Mouse (Mus musculus): ENCODE measurements around the gene Gatad2a.
A peak's percentile ranks its signal among the peaks of the same experiment; 100 is the strongest.

Gene Gatad2a

GRCm38 (mm10) chr8:69900895-69901451, 95.2 kb downstream of the Gatad2a start:
- DNase-seq (ENCODE audit: low spot score): no peak

- DNase-seq (ENCODE audit: low spot score): no peak
These were observed 96.3 kb downstream of the Gatad2a start for GRCm38 (mm10) chr8:69899876-69900275.

GRCm38 (mm10) chr8:69897857-69898256, 98.3 kb downstream of the Gatad2a start:
- no peak for DNase-seq (ENCODE audit: low spot score)

DNA sequence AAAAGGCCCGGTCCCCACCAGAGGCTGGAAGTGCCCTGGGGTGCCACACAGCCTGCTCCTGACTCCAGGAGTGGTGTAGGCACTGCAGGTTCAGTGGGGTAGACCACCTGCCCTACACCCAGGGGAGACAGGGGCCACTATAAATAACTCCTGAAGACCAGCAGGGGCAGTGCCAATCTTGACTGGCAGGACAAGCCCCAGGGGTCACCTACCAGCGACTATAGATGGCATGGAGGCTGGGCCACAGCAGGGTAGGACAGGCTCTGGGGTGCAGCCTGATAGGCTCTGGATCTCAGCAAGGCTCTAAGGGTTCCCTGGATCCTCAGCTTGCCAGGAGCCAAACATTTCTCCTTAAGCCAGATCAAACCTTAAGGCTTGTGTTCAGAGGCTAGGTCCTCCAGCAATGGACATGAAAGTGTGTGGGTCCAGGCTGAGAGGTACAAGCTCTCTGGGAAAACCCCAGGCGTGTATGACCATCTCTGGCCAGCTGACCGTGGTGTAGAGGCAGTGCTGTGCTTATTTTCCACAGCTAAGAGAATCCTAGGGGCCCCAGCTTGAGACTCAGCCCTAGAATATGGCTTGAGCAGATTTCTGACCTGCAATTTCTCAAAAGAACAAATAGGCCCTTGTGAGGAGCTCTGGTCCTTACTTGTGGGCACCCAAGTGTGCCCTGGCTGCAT, 100.3 kb downstream of the Gatad2a start:
- no peak for DNase-seq (ENCODE audit: low spot score)

DNA sequence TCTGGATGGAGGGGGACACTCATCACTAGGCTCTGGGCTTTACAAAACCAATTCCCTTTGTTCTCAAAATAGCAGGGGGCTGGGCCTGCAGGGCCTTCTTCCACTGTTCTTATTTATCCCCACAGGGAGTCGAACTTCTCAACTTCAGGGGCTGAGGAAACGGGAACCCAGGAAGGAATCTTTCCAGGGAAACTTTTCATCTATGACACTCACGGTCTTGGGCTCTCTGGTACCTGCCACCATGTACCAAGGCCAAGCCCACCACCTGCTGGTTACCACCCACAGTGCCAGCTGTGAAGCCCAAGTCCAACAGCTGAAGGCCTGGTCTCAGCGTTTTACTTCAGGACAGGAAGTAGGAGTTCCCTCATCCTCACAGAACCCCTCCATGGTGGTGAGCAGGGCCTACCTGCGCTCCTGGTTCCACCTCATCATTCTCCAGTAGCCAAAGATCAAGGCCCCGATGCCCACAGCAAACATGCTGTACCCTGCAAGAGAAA, 101.3 kb downstream of the Gatad2a start:
- DNase-seq (ENCODE audit: low spot score): no peak

DNA sequence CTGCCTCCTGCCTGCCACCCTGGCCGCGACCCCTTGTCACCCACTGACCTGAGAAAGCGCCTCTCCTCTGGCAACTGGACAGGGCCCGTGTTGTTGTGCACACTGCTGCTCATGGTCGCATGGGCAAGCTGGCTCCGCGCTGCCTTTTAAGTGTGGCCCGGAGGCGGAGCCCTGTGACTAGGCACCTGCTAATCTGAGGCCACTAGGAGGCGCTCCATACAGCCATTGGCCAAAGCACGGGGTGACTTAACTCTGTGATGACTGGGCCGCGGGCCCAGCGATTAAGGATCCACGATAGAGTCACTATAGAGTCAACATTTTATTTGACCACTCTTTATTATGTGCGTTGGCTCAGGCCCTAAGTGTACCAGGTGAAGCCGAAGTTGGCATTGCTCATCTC, 102.3 kb downstream of the Gatad2a start:
- no peak for DNase-seq (ENCODE audit: low spot score)

GRCm38 (mm10) chr8:69890813-69891241, 105.4 kb downstream of the Gatad2a start:
- peak; percentile 53 for DNase-seq (ENCODE audit: low spot score)

DNA sequence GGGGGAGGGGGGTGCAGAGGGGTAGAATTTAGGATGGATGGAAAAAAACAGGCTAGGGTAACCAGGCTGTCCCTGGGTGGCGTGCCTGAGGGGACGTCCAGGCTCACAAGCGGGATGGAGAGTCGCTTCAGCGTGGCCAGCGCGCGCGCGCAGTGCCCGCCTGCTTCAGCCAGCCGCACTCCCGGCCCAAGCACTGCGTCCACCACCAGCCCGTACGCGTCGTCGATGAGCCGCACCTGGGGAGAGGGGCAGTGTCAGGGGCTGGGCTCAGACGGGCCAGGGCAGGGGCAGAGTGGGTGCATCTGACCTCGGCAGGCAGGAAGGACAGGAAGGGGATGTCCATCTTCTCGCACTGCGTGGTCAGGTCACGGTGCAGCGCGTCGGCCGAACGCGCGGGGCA, 107.3 kb downstream of the Gatad2a start:
- no peak for DNase-seq (ENCODE audit: low spot score)

DNA sequence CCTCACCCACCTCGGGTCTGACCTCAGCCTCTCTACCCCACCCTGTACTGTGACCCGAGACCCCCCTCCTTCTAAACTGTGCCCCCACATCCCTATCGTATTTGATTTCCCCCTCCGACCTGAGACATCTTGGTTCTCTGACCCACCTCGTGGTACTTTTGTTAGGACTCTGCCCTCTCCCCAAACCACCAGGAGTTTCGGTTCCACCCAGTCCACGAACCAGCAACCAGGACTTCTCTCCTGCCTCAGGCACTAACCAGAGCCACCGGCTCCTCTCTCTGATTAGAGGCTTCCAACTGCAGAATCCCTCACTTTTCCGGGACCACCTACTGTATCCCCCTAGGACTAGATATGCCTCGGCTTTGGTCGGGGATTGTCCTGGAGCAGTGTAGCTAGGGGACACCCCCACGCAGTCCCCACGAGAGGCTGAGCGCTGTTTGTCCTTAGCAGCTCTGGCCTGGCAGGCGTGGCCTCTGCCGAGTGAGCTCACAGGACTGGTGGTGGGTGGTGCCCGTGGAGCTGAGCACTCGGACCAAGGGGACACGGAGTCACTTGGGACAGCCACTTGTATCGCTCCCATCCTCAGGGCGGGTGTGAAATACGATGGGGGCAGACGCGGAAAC, 107.8 kb downstream of the Gatad2a start:
- DNase-seq (ENCODE audit: low spot score): no peak

- DNase-seq (ENCODE audit: low spot score): no peak
These were observed 108.6 kb downstream of the Gatad2a start, which contains the start of gene Cilp2 for GRCm38 (mm10) chr8:69887289-69888243. Cilp2 (minus strand) TSS chr8:69887687.

- no peak for DNase-seq (ENCODE audit: low spot score)
These were observed 112.0 kb downstream of the Gatad2a start for GRCm38 (mm10) chr8:69884141-69884540.

DNA sequence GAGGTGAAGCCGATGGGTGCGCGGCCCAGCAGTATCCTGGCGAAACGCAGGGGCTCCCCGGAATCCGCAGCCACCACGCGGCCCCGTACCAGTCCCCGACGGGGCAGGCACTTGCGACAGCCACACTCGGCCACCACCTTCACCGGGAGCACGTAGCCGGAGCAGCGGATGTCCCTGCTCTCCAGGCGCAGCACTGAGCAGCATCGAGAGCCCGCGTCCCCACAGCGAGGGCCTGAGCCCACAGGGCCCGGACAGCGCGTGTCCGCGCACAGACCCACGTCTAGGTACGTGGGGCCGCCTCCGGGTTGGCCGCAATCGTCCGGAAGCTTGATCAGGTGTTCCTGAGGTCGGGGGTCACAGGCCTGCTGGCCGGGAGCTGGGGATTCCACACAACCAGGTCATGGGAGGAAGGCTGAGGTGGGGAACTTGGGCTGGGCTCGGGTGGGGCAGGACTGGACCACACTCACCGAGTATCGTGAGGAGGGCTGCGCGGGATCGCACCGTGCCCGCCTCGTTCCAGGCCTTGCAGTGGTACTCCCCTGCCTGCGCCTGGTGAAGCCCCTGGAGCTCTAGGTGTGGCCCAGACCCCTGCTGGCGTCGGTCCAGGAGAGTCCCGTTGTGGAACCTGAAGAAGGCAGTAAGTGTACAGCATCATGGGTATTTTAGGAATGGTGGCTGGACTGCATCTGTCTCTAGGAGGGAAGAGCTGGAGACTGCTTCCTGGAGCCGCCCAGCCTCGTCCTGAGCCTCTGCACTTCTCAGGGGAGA, 113.2 kb downstream of the Gatad2a start:
- DNase-seq (ENCODE audit: low spot score): no peak

- DNase-seq (ENCODE audit: low spot score): no peak
These were observed 114.0 kb downstream of the Gatad2a start for GRCm38 (mm10) chr8:69882021-69882756.

DNA sequence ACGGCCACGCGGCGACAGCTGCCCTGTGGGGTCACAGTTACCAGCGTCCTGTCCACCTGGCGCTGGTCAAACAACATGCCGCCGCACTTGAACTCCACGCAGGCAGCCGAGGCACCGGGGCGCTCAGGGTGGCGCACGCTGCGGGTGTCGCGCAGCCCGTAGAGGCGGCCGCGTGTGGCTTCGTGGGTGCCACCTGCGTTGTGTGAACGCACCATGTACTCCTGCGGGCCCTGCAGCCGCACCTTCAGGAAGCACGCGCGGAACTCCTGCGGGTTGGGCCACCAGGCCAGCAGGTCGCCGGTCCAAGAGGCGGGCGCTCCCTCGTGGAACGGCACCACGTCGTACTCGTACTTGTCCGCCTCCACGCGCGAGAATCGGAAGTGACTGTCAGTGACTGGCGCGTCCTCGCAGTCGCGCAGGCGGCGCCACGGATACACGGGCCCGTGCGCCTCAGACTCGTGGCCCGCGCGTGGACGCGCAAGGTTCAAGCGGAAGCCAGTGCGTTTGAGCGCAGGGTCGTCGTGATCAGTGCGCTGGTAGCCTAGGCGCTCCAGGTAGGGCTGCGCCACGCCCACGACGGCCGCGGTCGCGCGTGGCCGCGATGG, 114.8 kb downstream of the Gatad2a start:
- DNase-seq (ENCODE audit: low spot score): no peak

GRCm38 (mm10) chr8:69880841-69881240, 115.3 kb downstream of the Gatad2a start:
- DNase-seq (ENCODE audit: low spot score): no peak

GRCm38 (mm10) chr8:69879678-69880077, 116.5 kb downstream of the Gatad2a start:
- DNase-seq (ENCODE audit: low spot score): no peak

GRCm38 (mm10) chr8:69877992-69878391, 118.2 kb downstream of the Gatad2a start:
- no peak for DNase-seq (ENCODE audit: low spot score)

- DNase-seq (ENCODE audit: low spot score): no peak
These were observed 118.8 kb downstream of the Gatad2a start for GRCm38 (mm10) chr8:69877396-69877795.

DNA sequence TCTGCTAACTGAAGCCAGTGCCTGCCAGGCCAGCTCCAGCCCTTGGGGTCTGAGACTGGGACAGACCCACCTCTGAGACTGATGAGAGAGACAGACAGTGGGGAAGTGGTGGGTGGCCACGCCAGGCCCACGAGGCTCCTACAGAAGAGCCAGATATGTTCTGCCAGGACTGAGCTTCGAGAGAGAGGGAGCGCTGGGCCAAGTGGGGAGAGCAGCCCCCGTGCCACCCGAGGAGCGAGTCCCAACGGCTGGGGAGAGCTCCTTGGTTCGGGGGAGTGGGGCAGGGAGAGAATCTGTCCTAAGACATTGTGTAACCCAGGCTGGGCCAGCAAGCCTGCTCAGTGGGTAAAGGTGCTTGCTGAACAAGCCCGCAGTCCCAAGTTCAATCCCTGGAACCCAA, 119.2 kb downstream of the Gatad2a start:
- no peak for DNase-seq (ENCODE audit: low spot score)

DNA sequence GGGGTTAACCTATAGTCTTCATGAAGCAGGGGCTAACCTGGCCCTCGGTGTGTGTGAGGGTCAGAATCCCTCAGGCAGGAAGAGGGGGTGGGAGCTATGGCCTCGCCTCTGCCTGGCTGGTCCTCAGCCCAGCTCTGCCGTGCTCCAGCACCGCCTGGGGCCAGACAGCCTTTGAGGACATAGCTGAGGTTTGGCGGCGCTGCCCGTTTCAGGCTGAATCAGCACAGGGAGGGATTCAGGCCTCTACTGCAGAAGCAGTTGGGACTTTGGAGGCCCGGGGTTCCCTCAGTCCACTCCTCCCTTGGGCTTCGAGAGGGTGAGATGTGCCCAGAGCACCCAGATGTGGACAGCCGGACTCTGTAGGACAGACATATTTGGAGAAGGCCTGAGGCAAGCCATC, 120.1 kb downstream of the Gatad2a start:
- DNase-seq (ENCODE audit: low spot score): no peak
